Mouse (Mus musculus): Measurements from ENCODE around the gene Bmf.
A peak's percentile ranks its signal among the peaks of the same experiment; 100 is the strongest.

GRCm38 (mm10) chr2:118491281-118491731 is 58.2 kb downstream of the Bmf start:
- TF ChIP-seq CTCF (IDR thresholded peaks at IDR 0.05) (no peak), EP300 (IDR thresholded peaks at IDR 0.05) (0 out of 2 replicates have a peak, but pooled peaks have one; percentile 26)
